Mouse (Mus musculus): ENCODE measurements around the gene Itpa.
"Not testable (repeated sequence)": the region's sequence is repeated elsewhere in the genome, so short reads cannot be mapped to it uniquely, and the experiment has no call there.

DNA sequence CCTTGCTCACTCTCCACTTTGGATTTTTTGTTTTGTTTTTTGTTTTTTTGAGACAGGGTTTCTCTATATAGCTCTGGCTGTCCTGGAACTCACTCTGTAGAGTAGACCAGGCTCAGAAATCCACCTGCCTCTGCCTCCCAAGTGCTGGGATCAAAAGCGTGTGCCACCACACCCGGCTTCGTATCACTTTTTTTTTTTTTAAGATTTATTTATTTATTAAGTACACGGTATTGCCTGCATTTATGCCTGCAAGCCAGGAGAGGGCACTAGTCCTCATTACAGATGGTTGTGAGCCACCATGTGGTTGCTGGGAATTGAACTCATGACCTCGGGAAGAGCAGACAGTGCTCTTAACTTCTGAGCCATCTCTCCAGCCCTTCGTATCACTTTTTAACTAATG, 18.4 kb upstream of the Itpa start:
- not testable (repeated sequence) for TF ChIP-seq CTCF, POLR2A (IDR thresholded peaks at IDR 0.05; ENCODE audit: extremely low read depth, insufficient read depth, low read length)
